Mouse (Mus musculus): ENCODE data around the gene Kri1.

DNA sequence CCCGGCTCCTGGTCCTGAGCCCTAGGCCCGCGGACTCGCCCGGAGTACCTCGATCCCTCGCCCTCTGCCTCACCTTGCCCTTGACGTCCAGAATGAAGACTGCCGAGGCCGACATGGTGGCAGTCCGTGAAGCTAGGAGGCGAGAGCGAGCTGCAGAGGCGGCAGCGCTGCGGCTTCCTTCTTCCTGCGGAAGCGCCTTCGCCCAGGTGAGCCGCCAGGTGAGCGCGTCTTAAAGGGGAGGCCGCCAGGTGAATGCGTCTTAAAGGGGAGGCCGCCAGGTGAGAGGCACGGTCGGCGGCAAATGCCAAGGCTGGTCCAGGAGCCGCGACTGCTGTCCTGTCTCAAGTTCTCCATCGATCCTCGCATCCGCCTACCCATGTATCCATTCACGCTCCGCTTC is 24.4 kb upstream of the Kri1 start, which contains the start of gene Ap1m2:
- no peak for TF ChIP-seq CTCF (IDR thresholded peaks at IDR 0.05; ENCODE audit: borderline replicate concordance, insufficient read depth, low read length)
- TF ChIP-seq POLR2A (IDR thresholded peaks at IDR 0.05; ENCODE audit: low read depth, low read length): no peak
